Mouse (Mus musculus): ENCODE measurements around the gene Morc4.
A peak's percentile ranks its signal among the peaks of the same experiment; 100 is the strongest.

The Morc4 gene

DNA sequence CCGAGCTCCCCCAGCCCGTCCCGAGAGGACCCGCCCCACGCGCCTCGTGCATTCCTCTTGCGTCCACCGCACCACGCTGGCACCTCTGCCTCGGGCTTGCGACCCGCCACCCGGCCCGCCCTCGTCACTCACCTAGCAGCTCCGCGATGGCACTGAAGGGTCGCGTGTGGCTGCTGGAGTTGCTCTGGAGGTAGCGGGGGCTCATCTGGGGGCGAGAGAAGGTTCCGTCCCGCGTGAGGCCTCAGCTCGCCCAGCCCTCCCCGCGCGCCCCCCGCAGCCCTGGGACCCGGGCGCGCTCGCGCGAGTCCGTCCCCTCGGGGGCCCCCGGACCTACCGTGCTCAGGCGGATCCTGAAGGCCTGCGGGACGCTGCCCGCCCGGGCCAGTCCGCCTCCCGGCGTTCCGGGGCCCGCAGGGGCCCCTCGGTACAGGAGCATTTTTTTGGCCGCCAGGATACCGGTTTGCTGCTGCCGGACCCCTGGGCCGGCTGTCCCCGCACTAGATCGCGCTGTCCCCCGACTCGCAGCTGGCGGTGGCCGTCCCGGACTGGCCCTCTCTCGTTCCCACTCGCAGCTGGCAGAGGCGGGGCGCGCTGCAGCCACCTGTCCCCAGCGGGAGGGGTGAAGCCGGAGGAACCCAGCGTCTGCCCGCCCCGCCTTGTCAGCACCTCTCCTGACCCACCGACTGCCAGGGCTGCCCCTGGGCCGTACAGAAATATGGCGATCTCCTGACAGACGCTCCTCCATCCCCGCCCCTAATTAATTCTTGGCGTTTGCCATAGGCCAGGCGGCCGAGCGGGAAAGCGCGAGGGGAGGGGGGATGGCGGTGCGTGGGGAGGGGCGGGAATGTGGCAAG is at the start of gene Morc4:
Morc4 (minus strand) TSS at position 740 of the 854 bp plus-strand sequence.
- DNase-seq (ENCODE audit: low spot score): peak; percentile 5

GRCm38 (mm10) chrX:139920572-139920971 is 49.1 kb upstream of the Morc4 start:
- no peak for DNase-seq (ENCODE audit: low spot score)

- no peak for DNase-seq (ENCODE audit: low spot score)
These were observed 19.9 kb upstream of the Morc4 start for GRCm38 (mm10) chrX:139891387-139891786.

GRCm38 (mm10) chrX:139883221-139883620 is 11.7 kb upstream of the Morc4 start:
- no peak for DNase-seq (ENCODE audit: low spot score)

- no peak for DNase-seq (ENCODE audit: low spot score)
These were observed 6.5 kb upstream of the Morc4 start for GRCm38 (mm10) chrX:139877936-139878335.

DNA sequence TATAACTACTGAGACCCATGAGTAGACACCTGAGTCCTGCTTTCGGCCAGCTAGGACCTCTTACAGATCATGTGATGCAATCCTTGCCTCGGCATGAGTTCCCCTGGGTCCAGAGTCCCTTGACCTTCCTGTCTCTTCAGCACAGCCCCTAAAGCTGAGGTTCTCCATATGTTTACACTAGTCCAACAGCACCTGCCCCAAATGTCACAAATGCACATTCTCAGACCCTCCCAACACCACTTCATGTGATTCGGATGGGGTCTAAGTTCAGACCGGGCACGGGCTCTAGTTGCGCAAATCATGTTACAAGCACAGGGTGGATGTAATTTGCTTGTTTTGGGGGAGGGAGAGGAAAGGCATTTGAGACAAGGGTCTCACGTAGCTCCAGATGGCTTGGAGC is 5.6 kb upstream of the Morc4 start:
- no peak for DNase-seq (ENCODE audit: low spot score)

GRCm38 (mm10) chrX:139870300-139870711 is 1.2 kb downstream of the Morc4 start:
- no peak for DNase-seq (ENCODE audit: low spot score)

DNA sequence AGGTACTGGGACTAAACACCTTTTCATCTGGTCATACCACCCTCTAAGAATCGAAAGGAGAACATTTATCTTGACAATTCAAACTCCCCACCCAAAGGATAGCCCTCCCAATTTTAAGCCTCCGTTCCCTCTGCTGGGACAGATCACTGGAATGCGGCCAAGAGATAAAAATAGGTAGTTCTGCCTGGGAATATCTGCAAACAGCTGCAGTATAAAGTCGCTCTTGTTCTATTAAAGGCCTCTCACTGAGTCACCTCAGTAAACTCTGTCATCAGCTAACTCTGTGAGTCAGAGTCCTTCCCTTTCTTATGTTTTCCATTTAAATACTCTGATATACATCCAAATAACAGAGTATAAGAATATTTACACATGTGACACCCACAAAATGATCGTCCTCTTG is 12.1 kb downstream of the Morc4 start:
- no peak for DNase-seq (ENCODE audit: low spot score)

GRCm38 (mm10) chrX:139854795-139855194 is 16.7 kb downstream of the Morc4 start:
- no peak for DNase-seq (ENCODE audit: low spot score)

GRCm38 (mm10) chrX:139841091-139841490 is 30.4 kb downstream of the Morc4 start:
- DNase-seq (ENCODE audit: low spot score): no peak

DNA sequence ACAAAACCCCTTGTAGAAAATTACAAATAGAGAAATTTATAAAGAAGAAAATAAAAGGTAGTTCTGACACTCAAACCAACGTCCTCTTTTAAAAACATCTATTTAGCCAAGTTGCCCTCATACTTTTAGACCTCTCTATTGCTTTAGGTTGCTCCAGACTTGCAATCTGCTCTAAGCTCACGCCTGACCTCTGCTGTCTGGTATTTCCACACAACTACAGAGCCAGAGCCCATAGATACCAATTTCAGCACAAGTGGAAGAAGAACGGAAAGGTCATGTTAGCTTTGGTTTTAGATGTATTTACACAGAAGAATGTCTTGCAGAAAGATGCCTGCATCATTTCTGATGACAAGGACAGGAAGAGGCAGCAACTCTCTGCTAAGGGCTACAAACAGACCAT is 32.4 kb downstream of the Morc4 start:
- DNase-seq (ENCODE audit: low spot score): no peak

DNA sequence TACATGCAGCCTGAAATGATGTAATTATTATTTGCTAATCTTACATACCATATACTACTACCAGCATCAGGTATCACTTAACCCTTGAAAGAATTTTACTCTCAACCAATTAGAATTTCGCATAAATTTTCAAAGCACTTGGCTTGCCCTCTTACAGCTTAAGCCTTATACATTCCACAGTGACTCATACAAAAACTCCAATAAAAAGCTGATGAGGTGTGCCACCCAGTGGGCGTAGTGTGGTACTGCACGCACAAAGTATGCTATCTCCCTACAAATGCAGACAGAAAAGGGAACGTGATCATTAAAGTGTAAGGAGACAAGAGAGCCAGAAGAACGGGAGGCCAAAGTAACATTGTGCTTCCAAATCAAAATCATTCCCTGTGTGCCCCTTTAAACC is 39.0 kb downstream of the Morc4 start:
- DNase-seq (ENCODE audit: low spot score): peak; percentile 61

- DNase-seq (ENCODE audit: low spot score): no peak
These were observed 42.9 kb downstream of the Morc4 start for GRCm38 (mm10) chrX:139828363-139829092.

DNA sequence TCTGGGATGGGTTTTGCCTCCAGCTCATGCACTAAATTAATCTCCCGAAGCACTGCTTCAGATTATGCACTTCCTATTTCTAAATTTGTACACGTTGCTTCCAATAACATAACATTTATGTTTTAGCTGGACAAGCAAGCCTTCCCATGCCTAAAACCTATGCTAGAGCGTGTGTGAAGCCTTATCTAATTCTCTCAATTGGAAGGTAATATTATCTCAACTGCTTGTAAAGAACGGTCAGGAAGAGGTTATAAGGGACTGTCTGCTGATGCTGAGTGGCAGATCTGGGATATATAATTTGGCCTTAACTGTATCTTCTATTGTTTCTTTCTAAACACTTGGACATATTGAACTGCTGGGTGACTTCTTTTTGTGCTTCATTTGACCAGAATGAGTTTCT is 44.6 kb downstream of the Morc4 start:
- no peak for DNase-seq (ENCODE audit: low spot score)

DNA sequence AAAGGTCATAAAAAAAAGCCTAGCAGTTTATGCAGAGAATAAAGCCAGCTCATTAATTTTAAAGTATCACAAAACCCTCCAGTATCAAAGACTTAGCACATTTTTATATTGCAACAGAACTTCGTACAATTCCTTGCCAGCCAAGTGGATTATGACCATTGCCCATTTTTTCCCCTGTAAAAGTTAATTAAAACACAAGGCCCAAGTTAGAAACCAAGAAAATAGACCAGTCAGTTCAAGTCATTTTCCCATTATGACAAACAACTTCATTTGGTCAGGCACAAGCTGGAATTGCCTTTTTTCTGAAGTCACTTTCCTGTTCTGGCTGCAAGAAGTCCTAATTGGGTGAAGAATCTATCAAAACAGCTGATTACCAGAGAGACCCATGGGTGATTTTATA is 46.1 kb downstream of the Morc4 start:
- DNase-seq (ENCODE audit: low spot score): no peak

- no peak for DNase-seq (ENCODE audit: low spot score)
These were observed 56.3 kb downstream of the Morc4 start for GRCm38 (mm10) chrX:139815201-139815600.

- DNase-seq (ENCODE audit: low spot score): peak; percentile 61
These were observed 57.4 kb downstream of the Morc4 start for GRCm38 (mm10) chrX:139814018-139814635.

- DNase-seq (ENCODE audit: low spot score): peak; percentile 36
These were observed 58.0 kb downstream of the Morc4 start for GRCm38 (mm10) chrX:139813299-139814002.

- DNase-seq (ENCODE audit: low spot score): no peak
These were observed 58.7 kb downstream of the Morc4 start for GRCm38 (mm10) chrX:139812636-139813298.

- DNase-seq (ENCODE audit: low spot score): no peak
These were observed 63.0 kb downstream of the Morc4 start for GRCm38 (mm10) chrX:139808501-139808900.

DNA sequence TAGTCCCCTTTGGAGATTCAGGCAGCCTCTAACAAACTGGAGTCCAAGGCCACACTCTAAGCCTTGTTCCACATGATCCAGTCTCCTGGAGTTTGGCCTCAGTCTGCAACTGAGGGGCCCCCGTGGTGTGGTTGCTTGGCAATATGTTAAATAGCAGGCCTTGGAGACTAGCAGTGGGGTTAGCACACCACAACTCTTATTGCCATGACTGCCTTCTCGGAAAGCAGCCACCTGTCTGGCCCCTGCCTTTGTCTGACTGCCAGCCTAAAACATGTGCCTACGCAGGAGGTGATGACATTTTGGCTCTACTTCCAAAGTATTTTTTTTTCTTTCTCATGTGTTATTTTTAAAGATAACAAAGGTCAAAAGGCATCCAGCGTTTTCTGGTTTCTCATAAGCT is 63.4 kb downstream of the Morc4 start:
- DNase-seq (ENCODE audit: low spot score): no peak

GRCm38 (mm10) chrX:139807391-139807790 is 64.1 kb downstream of the Morc4 start:
- no peak for DNase-seq (ENCODE audit: low spot score)

Measured in c-Kit-positive CD71-positive TER-119-positive erythroid progenitor cells, embryonic 14.5 days (primary cell).